Mouse (Mus musculus): ENCODE results near the gene Kcnh4. TPM values are rescaled to one million over a fixed set of nuclear protein-coding genes. Genes with fewer than 3 reads are reported as not detected.
A peak's percentile ranks its signal among the peaks of the same experiment; 100 is the strongest.

The Kcnh4 gene
- total RNA-seq (2021): 0.11 and 0.15 TPM in 2 replicates
- long read RNA-seq, experiment 1: 0 reads
- long read RNA-seq, experiment 2: 0 reads

DNA sequence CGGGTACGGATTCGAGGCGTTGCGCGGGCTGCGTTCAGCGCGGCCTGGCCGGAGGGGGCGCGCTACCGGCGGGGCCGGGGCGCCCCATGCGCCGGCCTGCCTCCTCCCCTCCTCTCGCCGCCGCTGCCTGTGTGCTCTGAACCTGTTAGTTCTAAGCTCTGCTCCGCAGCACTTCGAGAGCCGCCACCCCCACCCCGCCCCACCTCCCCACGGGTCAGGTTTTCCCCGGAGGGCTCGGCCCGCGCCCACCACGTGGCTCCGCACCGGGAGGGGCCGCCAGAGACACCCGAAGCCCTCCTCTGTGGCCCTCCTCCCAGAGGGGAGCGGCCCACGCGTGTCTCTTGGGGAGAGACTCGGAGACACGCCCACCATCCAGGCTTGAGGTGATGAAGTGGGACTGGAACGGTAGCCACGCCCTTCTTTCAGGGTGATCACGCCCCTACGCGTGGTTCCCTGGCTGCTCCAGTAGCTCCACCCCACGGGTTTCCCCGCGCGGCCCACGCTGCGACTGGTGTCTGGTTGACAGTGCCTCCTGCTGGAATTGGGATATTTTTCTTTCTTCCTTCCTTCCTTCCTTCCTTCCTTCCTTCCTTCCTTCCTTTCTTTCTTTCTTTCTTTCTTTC, at the start of gene Kcnh4:
Gene Kcnh4, minus strand, starts transcription at position 332 of the 623 bp plus-strand sequence.
- peak; percentile 81 for DNase-seq

GRCm38 (mm10) chr11:100806380-100807305, 46.9 kb upstream of the Kcnh4 start:
- DNase-seq: no peak

DNA sequence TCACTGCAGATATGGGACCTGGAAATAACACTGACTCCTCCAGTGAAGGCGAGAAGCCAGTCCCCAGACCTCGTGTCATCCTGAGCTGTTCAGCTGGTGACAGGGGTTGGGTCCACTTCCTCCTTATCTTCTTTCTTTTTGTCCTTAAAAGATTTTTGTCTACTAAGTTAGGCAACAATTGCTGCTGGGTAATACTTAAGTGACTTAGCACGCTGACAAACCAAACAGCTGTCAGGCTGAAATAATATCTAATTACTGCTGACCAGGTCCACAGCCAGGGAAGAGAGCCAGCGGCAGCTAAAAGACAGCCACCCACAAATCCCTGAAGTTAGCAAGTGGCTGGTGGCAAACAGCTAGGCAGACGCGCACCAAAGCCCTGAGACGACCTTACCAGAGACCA, 45.8 kb upstream of the Kcnh4 start:
- DNase-seq: no peak

DNA sequence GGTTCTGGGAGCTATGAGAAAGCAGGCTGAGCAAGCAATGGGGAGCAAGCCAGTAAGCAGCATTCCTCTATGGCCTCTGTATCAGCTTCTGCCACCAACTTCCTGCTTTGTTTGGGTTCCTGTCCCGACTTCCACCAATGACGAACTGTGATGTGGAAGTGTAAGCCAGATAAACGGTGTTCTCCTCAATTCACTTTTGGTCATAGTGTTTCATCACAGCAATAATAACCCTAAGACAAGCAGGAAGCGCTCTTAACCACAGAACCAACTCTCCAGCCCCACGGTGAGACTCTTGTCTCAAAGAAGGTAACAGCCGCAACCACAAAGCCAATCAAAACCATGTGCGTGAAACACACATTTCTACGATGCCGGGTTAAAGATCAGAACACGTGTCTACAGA, 44.7 kb upstream of the Kcnh4 start:
- no peak for DNase-seq

- DNase-seq: peak; percentile 79
Observed at GRCm38 (mm10) chr11:100799426-100799825, 39.7 kb upstream of the Kcnh4 start.

DNA sequence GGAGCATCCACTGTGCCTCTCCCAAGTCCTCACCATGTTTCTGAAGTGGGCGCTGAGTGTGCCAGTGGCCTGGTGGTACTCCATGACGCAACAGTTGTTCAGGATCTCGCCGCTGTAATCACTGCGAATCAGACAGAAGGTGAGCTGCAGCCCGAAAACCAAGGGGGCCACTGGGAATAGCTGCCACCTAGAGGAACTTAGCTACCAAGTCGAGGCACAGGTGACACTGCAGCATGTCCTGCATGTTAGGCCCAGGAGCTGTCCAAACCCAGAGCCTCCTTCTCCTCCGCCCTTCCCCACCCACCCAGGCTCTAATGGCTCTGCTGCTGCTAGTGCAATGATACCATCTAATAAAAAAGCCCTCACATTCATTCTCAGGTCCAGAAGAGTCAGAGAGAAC, 36.8 kb upstream of the Kcnh4 start:
- no peak for DNase-seq

- DNase-seq: no peak
Observed at GRCm38 (mm10) chr11:100795386-100795785, 35.6 kb upstream of the Kcnh4 start.

GRCm38 (mm10) chr11:100791457-100792049, 31.8 kb upstream of the Kcnh4 start:
- DNase-seq: peak; percentile 78

GRCm38 (mm10) chr11:100790644-100791043, 30.9 kb upstream of the Kcnh4 start:
- DNase-seq: peak; percentile 82

DNA sequence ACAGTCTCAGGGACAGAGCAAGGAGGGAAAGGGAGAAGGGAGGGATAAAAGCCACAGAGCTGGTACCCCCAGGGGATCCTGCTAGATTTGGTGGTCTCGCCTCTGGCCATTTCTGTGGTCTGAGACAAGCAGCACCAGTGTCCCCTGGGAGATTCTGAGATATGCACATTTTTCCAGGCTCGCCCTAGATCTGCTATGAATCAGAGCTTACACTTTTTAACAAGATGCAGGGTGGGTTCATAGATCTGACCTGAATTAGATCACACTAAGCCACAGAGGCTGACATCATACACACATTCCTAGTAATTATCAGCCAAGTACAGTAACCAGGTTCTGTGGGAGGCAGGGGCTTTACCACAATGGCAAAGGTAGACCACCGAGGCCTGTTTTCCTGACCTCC, 30.0 kb upstream of the Kcnh4 start:
- no peak for DNase-seq

GRCm38 (mm10) chr11:100785774-100786173, 26.0 kb upstream of the Kcnh4 start:
- no peak for DNase-seq

DNA sequence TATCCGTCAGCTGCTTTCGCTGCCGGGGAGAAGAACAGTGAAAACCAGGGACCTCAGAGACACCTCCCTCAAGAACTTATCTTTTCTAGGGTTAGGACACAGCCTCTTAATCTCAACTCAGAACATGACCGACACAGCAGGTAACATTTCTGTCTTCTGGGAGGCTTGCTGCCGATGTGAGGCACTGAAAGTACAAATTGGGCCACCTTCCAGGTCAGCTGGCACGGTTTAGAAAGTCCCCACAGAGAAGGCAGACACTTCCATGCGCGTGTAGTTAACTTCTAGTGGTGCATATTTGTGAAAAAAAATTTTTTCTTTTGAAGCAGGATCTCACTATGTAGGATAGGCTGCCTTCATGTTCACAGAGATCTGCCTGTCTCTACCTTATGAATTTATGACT, 24.5 kb upstream of the Kcnh4 start:
- no peak for DNase-seq

- DNase-seq: no peak
Observed at GRCm38 (mm10) chr11:100782568-100782967, 22.8 kb upstream of the Kcnh4 start.

DNA sequence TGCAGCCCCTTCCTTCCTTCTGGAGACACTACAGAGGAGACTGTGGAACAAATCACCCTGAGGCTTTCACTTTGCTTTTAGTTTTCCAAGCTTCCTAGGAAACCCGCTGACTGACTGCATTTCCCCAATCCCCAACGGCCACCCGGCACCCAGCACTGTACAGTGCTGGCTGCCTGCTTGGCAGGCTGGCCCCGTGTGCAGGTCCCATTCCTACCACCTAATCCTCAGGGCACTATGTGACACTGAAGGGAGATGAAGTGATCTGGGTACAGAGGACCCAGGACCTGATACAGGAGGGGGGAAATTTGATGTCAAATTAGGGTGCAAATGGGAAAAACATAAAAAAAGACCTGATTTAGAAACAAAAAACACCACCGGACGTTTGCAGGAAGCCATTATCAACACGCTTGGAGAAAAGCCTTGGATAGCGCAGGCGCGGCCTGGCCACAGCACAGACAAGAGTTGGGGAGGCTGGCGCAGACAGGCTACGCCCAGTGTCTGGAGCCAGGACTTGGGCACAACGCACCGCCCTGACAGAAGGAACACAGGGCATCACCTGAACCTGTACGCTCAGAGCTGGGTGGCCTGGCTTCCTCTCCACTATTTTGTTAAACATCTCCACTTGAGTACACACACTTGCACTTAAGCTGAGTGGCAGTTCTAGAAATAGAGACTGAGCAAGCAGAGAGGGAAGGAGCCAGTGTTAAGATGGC, 22.2 kb upstream of the Kcnh4 start:
- no peak for DNase-seq

GRCm38 (mm10) chr11:100780247-100780646, 20.5 kb upstream of the Kcnh4 start:
- peak; percentile 70 for DNase-seq

DNA sequence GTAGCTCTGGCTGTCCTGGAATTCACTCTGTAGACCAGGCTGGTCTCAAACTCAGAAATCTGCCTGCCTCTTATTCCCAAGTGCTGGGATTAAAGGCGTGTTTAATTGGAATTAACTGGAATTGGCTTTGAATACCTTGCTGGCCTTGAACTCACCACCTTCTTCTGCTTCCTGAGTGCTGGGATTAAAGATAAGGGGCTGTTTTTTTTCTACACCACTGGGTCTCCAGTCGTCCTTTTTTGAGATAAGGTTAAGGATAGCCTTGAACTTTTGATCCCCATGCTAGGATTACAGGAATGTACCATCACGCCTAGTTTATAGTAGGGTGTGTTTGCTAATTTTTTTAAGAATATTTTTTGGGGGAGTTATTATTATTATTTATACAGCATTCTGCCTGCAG, 18.3 kb upstream of the Kcnh4 start:
- no peak for DNase-seq

DNA sequence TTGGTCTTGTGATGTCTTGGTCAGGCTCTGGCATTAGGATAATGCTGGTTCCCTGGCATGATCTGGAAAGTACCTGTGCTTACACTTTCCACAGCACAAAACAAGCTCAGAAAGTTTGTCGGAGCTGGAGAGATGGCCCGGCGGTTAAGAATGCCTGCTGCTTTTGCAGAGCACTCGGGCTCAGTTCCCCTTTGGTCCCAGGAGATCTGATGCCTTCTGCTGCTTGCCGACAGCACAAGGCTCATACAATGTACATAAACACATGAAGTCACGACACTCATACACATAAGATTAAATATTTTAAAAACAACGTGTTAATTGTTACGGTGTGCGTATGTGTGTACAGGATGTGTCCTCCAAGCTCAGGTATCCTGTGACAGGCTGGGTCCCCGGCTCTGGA, 16.2 kb upstream of the Kcnh4 start:
- DNase-seq: no peak

- DNase-seq: no peak
Observed at GRCm38 (mm10) chr11:100774261-100774660, 14.5 kb upstream of the Kcnh4 start.

- DNase-seq: peak; percentile 94
Observed at GRCm38 (mm10) chr11:100770646-100771408, 11.1 kb upstream of the Kcnh4 start, which contains the start of gene Ghdc. TSS of gene Ghdc (minus strand) at chr11:100770957.

- DNase-seq: no peak
Observed at GRCm38 (mm10) chr11:100769980-100770379, 10.2 kb upstream of the Kcnh4 start.

GRCm38 (mm10) chr11:100767871-100768270, 8.1 kb upstream of the Kcnh4 start:
- no peak for DNase-seq

- DNase-seq: no peak
Observed at GRCm38 (mm10) chr11:100766726-100767125, 7.0 kb upstream of the Kcnh4 start.

Data from adrenal gland, postnatal 14 days (tissue).